Mouse (Mus musculus) myocyte (in vitro differentiated cells): Measurements from ENCODE around the gene Grb2. TPM values are rescaled to one million over a fixed set of nuclear protein-coding genes. Genes with fewer than 3 reads are reported as not detected.

Experiments used
- H3K27me3 ChIP-seq: one replicate; pipeline ENCODE4 v1.6.1; 2011; ENCODE audit not compliant: control insufficient read depth, insufficient read depth, insufficient read length
- H3K36me3 ChIP-seq: one replicate; pipeline ENCODE4 v1.6.1; 2011; ENCODE audit not compliant: control insufficient read depth, insufficient read depth
- H3K4me2 ChIP-seq: one replicate; pipeline ENCODE4 v1.6.1; 2011; ENCODE audit warnings: low read depth, control low read depth
- H3K4me3 ChIP-seq: one replicate; pipeline ENCODE4 v1.5.1; 2011; ENCODE audit warnings: mild to moderate bottlenecking, control low read depth, moderate library complexity
- H3K79me2 ChIP-seq: one replicate; pipeline ENCODE4 v1.6.1; 2011; ENCODE audit not compliant: control insufficient read depth, insufficient read depth
- H3ac ChIP-seq: one replicate; pipeline ENCODE4 v1.6.1; 2011; ENCODE audit not compliant: control insufficient read depth, insufficient read length
- CEBPB ChIP-seq: IDR thresholded peaks from 2 replicates; pipeline ENCODE4 v1.6.1; 2011; ENCODE audit warnings: mild to moderate bottlenecking, moderate library complexity; ENCODE audit not compliant: poor library complexity, insufficient read depth, severe bottlenecking
- E2F4 ChIP-seq: IDR thresholded peaks from one replicate; pipeline ENCODE4 v1.6.1; 2011; ENCODE audit warnings: mild to moderate bottlenecking, control low read depth, moderate library complexity; ENCODE audit not compliant: insufficient read depth
- MAX ChIP-seq: IDR thresholded peaks from one replicate; pipeline ENCODE4 v1.6.1; 2011; ENCODE audit warnings: low read depth, mild to moderate bottlenecking, control low read depth
- MYOD1 ChIP-seq, 3 experiments: IDR thresholded peaks; one replicate each; pipeline ENCODE4 v1.6.1; 2011; ENCODE audit warnings: control low read depth in 2 of 3, low read depth in 2 of 3, mild to moderate bottlenecking in 2 of 3, moderate library complexity in 1 of 3; ENCODE audit not compliant: insufficient read length in 2 of 3, control insufficient read depth in 1 of 3
- MYOG ChIP-seq, 3 experiments: IDR thresholded peaks; one replicate each; pipeline ENCODE4 v1.6.1; 2011; ENCODE audit warnings: control low read depth in 2 of 3, low read depth in 2 of 3, mild to moderate bottlenecking in 2 of 3; ENCODE audit not compliant: insufficient read length in 2 of 3, control insufficient read depth in 1 of 3, insufficient read depth in 1 of 3
- POLR2A ChIP-seq: IDR thresholded peaks from one replicate; pipeline ENCODE4 v1.6.1; 2011; ENCODE audit warnings: low read depth, mild to moderate bottlenecking, control low read depth, moderate library complexity; ENCODE audit not compliant: insufficient read length
- POLR2AphosphoS2 ChIP-seq: IDR thresholded peaks from one replicate; pipeline ENCODE4 v1.6.1; 2011; ENCODE audit warnings: low read depth, control low read depth; ENCODE audit not compliant: insufficient read length
- REST ChIP-seq: IDR thresholded peaks from one replicate; pipeline ENCODE4 v1.6.1; 2011; ENCODE audit warnings: mild to moderate bottlenecking, control low read depth, moderate library complexity; ENCODE audit not compliant: insufficient read depth, insufficient read length
- SRF ChIP-seq: IDR thresholded peaks from one replicate; pipeline ENCODE4 v1.6.1; 2011; ENCODE audit warnings: low read depth; ENCODE audit not compliant: control insufficient read depth, insufficient read length
- TCF12 ChIP-seq: IDR thresholded peaks from one replicate; pipeline ENCODE4 v1.6.1; 2011; ENCODE audit warnings: mild to moderate bottlenecking, control low read depth; ENCODE audit not compliant: poor library complexity, insufficient read depth, severe bottlenecking
- TCF3 ChIP-seq: IDR thresholded peaks from one replicate; pipeline ENCODE4 v1.6.1; 2011; ENCODE audit warnings: low read depth, control low read depth; ENCODE audit not compliant: insufficient read length
- USF1 ChIP-seq: IDR thresholded peaks from one replicate; pipeline ENCODE4 v1.6.1; 2011; ENCODE audit warnings: low read depth, mild to moderate bottlenecking, control low read depth, moderate library complexity
- polyA plus RNA-seq: library from polyadenylated mRNA; unstranded; fragments of >200 nt; fragmentation: generic; extraction: Trizol; gene quantifications from one replicate; pipeline ENCODE4 v1.2.1, GENCODE M21; 2012; ENCODE audit warnings: missing spikeins

Gene Grb2
- polyA plus RNA-seq, 1 experiment: 71.2 TPM

DNA sequence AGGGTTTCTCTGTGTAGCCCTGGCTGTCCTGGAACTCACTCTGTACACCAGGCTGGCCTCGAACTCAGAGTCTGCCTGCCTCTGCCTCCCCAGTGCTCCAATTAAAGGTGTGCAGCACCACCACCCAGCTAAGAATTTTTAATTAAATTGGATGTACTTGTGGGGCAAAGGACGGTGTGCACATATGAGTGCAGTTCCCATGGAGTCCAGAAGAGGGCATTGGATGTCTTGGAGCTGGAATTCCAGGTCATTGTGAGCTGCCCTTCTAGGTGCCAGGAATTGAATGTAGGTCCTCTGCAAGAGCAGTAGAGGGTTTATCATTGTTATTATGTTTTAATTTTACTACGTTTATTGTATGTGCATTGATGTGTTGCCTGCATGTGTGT is 76.9 kb downstream of the Grb2 start:
- no peaks in the 10 kb centered on the region for H3K79me2 ChIP-seq
- no peak overlapping the region for H3ac ChIP-seq
- H3K4me3 ChIP-seq: no peak overlapping the region
- TF ChIP-seq MAX (no peak), SRF (no peak), MYOG (IDR thresholded peaks at IDR 0.05; ENCODE audit: control insufficient read depth in 1 of 3, insufficient read depth in 1 of 3, insufficient read length in 2 of 3, low read depth in 2 of 3) (no peak), REST (no peak), E2F4 (no peak), CEBPB (no peak), TCF12 (no peak), TCF3 (no peak), POLR2A (no peak), USF1 (no peak), MYOD1 (IDR thresholded peaks at IDR 0.05; ENCODE audit: control insufficient read depth in 1 of 3, insufficient read length in 2 of 3, low read depth in 2 of 3) (no peak), POLR2AphosphoS2 (no peak)
- H3K4me2 ChIP-seq: no peak overlapping the region
- no peaks in the 10 kb centered on the region for H3K27me3 ChIP-seq
- no peaks in the 10 kb centered on the region for H3K36me3 ChIP-seq

DNA sequence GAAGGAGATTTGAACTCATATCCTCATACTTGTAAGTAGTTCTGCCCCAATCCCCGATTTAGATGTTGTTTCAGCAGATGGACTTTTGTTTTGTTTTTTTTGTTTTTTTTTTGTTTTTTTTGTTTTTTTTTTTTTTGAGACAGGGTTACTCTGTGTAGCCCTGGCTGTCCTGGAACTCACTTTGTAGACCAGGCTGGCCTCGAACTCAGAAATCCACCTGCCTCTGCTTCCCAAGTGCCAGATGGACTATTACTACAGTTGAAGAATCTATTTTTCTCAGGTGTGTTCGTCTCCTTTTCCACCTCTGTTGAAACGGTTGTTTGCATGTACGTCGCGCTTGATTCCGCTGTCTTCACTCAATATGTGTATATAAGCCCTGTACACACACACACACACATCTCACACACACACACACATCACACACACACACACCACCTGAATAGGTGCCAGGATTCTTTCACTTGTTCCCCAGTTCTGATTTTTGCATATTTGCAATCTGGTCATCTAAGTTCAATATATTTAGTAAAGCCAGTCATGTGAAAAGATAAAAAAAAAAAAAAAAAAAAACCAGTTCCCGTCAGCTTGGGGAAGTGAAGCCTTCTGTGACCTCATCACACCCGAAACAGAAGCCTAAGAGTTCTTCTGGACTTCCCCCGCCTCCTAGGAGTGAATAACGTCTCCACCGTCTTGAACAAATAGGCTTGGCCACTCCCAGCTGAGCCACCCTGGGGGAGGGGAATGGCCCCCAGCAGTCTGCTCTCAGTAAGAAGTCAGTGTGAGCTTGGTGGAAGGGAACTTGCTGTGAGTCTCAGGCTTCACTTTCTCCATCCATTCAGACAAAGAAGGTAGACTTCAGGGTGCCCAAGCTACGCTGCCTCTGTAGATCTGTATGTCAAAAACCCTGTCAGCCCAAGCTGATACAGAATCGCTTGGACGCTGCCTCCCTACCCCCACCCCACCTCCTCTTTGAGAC is 77.6 kb downstream of the Grb2 start:
- Histone ChIP-seq H3ac (no peak overlapping the region), H3K79me2 (no peaks in the 10 kb centered on the region), H3K4me3 (no peak overlapping the region), H3K36me3 (no peaks in the 10 kb centered on the region), H3K27me3 (no peaks in the 10 kb centered on the region), H3K4me2 (no peak overlapping the region)
- TF ChIP-seq USF1 (no peak), REST (no peak), E2F4 (no peak), MAX (no peak), POLR2AphosphoS2 (no peak), CEBPB (no peak), MYOG (IDR thresholded peaks at IDR 0.05; ENCODE audit: control insufficient read depth in 1 of 3, insufficient read depth in 1 of 3, insufficient read length in 2 of 3, low read depth in 2 of 3) (no peak), TCF12 (no peak), POLR2A (no peak), MYOD1 (IDR thresholded peaks at IDR 0.05; ENCODE audit: control insufficient read depth in 1 of 3, insufficient read length in 2 of 3, low read depth in 2 of 3) (no peak), SRF (no peak), TCF3 (no peak)

- Histone ChIP-seq H3K4me3 (no peak overlapping the region), H3ac (no peak overlapping the region), H3K79me2 (no peaks in the 10 kb centered on the region), H3K27me3 (no peaks in the 10 kb centered on the region), H3K4me2 (no peak overlapping the region), H3K36me3 (no peaks in the 10 kb centered on the region)
- TF ChIP-seq TCF12: no peak
- TF ChIP-seq POLR2A: no peak
- TF ChIP-seq CEBPB: no peak
- no peak for TF ChIP-seq MYOG (IDR thresholded peaks at IDR 0.05; ENCODE audit: control insufficient read depth in 1 of 3, insufficient read depth in 1 of 3, insufficient read length in 2 of 3, low read depth in 2 of 3)
- no peak for TF ChIP-seq MYOD1 (IDR thresholded peaks at IDR 0.05; ENCODE audit: control insufficient read depth in 1 of 3, insufficient read length in 2 of 3, low read depth in 2 of 3)
- no peak for TF ChIP-seq USF1
- no peak for TF ChIP-seq REST
- TF ChIP-seq MAX: no peak
- TF ChIP-seq TCF3: no peak
- TF ChIP-seq POLR2AphosphoS2: no peak
- TF ChIP-seq E2F4: no peak
- no peak for TF ChIP-seq SRF
Measured at GRCm38 (mm10) chr11:115629734-115630531, 78.5 kb downstream of the Grb2 start.

DNA sequence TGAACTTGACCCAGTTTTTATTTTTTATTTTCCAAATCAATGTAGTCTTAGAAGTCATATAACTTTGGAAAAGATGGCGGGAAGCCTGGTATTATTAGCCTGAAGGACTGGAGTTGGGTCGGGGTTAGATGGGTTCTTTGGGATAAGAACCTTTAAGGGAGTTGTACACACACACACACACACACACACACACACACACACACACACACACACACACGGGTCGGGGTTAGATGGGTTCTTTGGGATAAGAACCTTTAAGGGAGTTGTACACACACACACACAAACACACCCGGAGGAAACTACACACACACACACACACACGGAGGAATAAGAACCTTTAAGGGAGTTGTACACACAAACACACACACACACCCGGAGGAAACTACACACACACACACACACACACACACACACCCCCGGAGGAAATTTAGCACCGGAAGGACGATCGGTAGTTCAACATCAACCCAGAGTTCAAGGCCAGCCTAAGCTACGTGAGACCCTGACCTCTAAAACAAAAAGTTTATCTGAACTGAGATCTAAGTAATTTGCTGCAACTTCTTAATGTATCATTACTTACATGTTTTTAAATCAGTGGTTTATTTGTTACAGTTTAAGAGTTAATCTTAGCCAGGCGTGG is 79.8 kb downstream of the Grb2 start:
- Histone ChIP-seq H3ac (no peak overlapping the region), H3K27me3 (no peaks in the 10 kb centered on the region), H3K36me3 (no peaks in the 10 kb centered on the region), H3K79me2 (no peaks in the 10 kb centered on the region), H3K4me2 (peak overlapping the region; percentile 82), H3K4me3 (peak overlapping the region; percentile 69)
- no peak for TF ChIP-seq TCF12
- no peak for TF ChIP-seq MYOD1 (IDR thresholded peaks at IDR 0.05; ENCODE audit: control insufficient read depth in 1 of 3, insufficient read length in 2 of 3, low read depth in 2 of 3)
- no peak for TF ChIP-seq MYOG (IDR thresholded peaks at IDR 0.05; ENCODE audit: control insufficient read depth in 1 of 3, insufficient read depth in 1 of 3, insufficient read length in 2 of 3, low read depth in 2 of 3)
- TF ChIP-seq REST: no peak
- TF ChIP-seq POLR2A: no peak
- TF ChIP-seq POLR2AphosphoS2: no peak
